Mouse (Mus musculus) liver, embryonic 14.5 days (tissue): ENCODE results near the gene Rad51b.

Experiments
- CTCF ChIP-seq: IDR thresholded peaks from 2 replicates; pipeline ENCODE4 v1.5.1; 2016; ENCODE audit warnings: antibody characterized with exemption, low read depth, control low read depth
- EP300 ChIP-seq: IDR thresholded peaks from 2 replicates; pipeline ENCODE4 v1.6.1; 2016; ENCODE audit warnings: antibody characterized with exemption, low read depth

GRCm38 (mm10) chr12:79455848-79456164 lies 158.7 kb downstream of the Rad51b start:
- TF ChIP-seq CTCF (no peak), EP300 (no peak)
